Mouse (Mus musculus) stomach, embryonic 14.5 days (tissue): Measurements from ENCODE around the gene Tubb4a. TPM values are rescaled to one million over a fixed set of nuclear protein-coding genes. Genes with fewer than 3 reads are reported as not detected.
"Not testable (repeated sequence)": the region's sequence is repeated elsewhere in the genome, so short reads cannot be mapped to it uniquely, and the experiment has no call there.

Experiments
- ATAC-seq: fragments of 200-750 bp; cut with Nextera tagmentation; 2 replicates; pipeline ENCODE4 v1.8.0; 2017; ENCODE audit warnings: low read depth, moderate TSS enrichment; ENCODE audit not compliant: insufficient number of reproducible peaks, insufficient read depth, low FRiP score
- H3K27ac ChIP-seq: fragments of 300-500 bp; sonication (generic); 2 replicates; pipeline ENCODE4 v1.5.1; 2014; ENCODE audit warnings: mild to moderate bottlenecking, low read length, moderate library complexity, mixed read lengths
- H3K27me3 ChIP-seq: fragments of 300-500 bp; sonication (generic); 2 replicates; pipeline ENCODE4 v1.6.1; 2014; ENCODE audit warnings: low read length, control low read depth, mixed read lengths; ENCODE audit not compliant: control insufficient read depth, insufficient read depth
- H3K36me3 ChIP-seq: fragments of 300-500 bp; sonication (generic); 2 replicates; pipeline ENCODE4 v1.6.1; 2014; ENCODE audit warnings: mild to moderate bottlenecking, control low read depth, low read length, moderate library complexity, mixed read lengths; ENCODE audit not compliant: control insufficient read depth, insufficient read depth
- H3K4me1 ChIP-seq: fragments of 300-500 bp; sonication (generic); 2 replicates; pipeline ENCODE4 v1.6.1; 2014; ENCODE audit warnings: low read length, control low read depth, mixed read lengths; ENCODE audit not compliant: control insufficient read depth, insufficient read depth
- H3K4me2 ChIP-seq: fragments of 300-500 bp; sonication (generic); replicated peaks from 2 replicates; pipeline ENCODE4 v1.6.1; 2014; ENCODE audit warnings: low read depth, low read length, control low read depth
- H3K4me3 ChIP-seq: fragments of 300-500 bp; sonication (generic); 2 replicates; pipeline ENCODE4 v1.5.1; 2014; ENCODE audit warnings: low read depth, low read length, control low read depth
- H3K9ac ChIP-seq: fragments of 300-500 bp; sonication (generic); replicated peaks from 2 replicates; pipeline ENCODE4 v1.6.1; 2014; ENCODE audit warnings: low read depth, mild to moderate bottlenecking, control low read depth, low read length, moderate library complexity, mixed read lengths
- H3K9me3 ChIP-seq: fragments of 300-500 bp; sonication (generic); 2 replicates; pipeline ENCODE4 v1.6.1; 2016; ENCODE audit warnings: low read depth, low read length, control low read depth; ENCODE audit not compliant: control insufficient read depth
- WGBS: fragments of 180-500 bp; shearing (Covaris S2); extraction: QIAGEN DNeasy Blood & Tissue Kit; methylation state at CpG from one replicate; pipeline ENCODE4 v1.1.7; 2014; 5-methylcytosine and 5-hydroxymethylcytosine counted together
- polyA plus RNA-seq: library from polyadenylated mRNA; unstranded; fragments of >200 nt; fragmentation: Nextera tagmentation; extraction: Ambion mirVana; gene quantifications from 2 replicates; pipeline ENCODE4 v1.2.1, GENCODE M21; 2014

The Tubb4a gene
- 33.9 and 34.9 TPM in 2 replicates for polyA plus RNA-seq

- no peaks in the 10 kb centered on the region for H3K27me3 ChIP-seq
- H3K4me1 ChIP-seq: no peaks in the 10 kb centered on the region
- peak within 1 kb of the TSS; percentile 33 for H3K4me3 ChIP-seq
- peak within 1 kb of the TSS; percentile 55 for H3K4me2 ChIP-seq
- ATAC-seq: peak; percentile 66
- H3K36me3 ChIP-seq: no peaks in the 10 kb centered on the region
- no peaks in the 10 kb centered on the region for H3K9me3 ChIP-seq
- no peak within 1 kb of the TSS for H3K9ac ChIP-seq
- 1% methylated on average over 31 of the region's 31 CpGs for WGBS
- H3K27ac ChIP-seq: no peak within 1 kb of the TSS
Observed at GRCm38 (mm10) chr17:57087049-57087832, at the start of gene Tubb4a. TSS of gene Tubb4a (minus strand) at chr17:57087782.

DNA sequence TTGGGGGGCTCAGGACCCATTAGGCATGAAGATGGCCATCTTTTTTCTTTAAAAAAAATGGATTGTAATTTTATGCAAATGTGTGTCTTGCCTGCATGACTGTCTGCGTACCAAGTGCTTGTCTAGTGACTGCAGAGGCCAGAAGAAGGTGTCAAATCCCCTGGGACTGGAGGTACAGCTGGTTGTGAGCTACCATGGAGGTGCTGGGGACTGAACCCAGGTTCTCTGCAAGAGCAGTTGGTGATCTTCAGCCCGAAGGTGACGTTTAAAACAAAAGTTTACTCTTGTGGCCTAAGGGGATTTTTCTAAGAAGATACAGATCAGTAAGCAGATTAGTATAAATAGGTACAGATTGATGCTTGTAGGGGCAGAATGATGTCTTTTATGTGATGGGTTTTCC is 48.1 kb upstream of the Tubb4a start:
- no peak overlapping the region for H3K4me2 ChIP-seq
- WGBS: 78% methylated on average over 3 of the region's 3 CpGs
- no peak overlapping the region for H3K9ac ChIP-seq
- H3K36me3 ChIP-seq: no peaks in the 10 kb centered on the region
- H3K4me3 ChIP-seq: no peak overlapping the region
- no peak overlapping the region for H3K27ac ChIP-seq
- H3K27me3 ChIP-seq: no peaks in the 10 kb centered on the region
- H3K9me3 ChIP-seq: no peaks in the 10 kb centered on the region
- no peaks in the 10 kb centered on the region for H3K4me1 ChIP-seq
- no peak for ATAC-seq

DNA sequence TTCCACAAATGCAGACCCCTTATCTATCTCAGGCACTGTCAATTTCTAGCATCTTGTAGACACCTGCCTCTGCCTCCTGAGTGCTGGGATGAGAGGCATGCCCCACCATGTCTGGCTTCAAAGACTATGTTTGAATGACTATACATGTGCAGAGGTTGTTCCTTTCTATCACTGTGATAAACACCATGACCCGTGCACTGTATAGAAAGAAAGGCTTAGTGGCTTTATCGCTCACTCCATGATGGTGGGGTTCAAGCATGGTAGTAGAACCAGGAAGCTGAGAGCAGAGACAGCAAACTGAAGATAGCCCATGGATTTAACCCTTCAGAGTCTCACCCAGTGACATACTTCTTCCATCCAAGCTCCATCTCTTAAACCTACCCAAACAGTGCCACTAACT is 47.1 kb upstream of the Tubb4a start:
- Histone ChIP-seq H3K4me1 (no peaks in the 10 kb centered on the region), H3K4me2 (no peak overlapping the region), H3K36me3 (no peaks in the 10 kb centered on the region), H3K27me3 (no peaks in the 10 kb centered on the region), H3K9ac (no peak overlapping the region), H3K9me3 (no peaks in the 10 kb centered on the region), H3K4me3 (no peak overlapping the region), H3K27ac (no peak overlapping the region)
- ATAC-seq: no peak
- WGBS: 72% methylated on average over 2 of the region's 2 CpGs

GRCm38 (mm10) chr17:57134021-57134420 is 46.4 kb upstream of the Tubb4a start:
- not testable (repeated sequence) for H3K4me3 ChIP-seq, H3K27me3 ChIP-seq, H3K27ac ChIP-seq, H3K4me1 ChIP-seq, H3K9me3 ChIP-seq, H3K4me2 ChIP-seq, H3K36me3 ChIP-seq, ATAC-seq, H3K9ac ChIP-seq
- 11% methylated on average over 3 of the region's 3 CpGs for WGBS

- Histone ChIP-seq H3K9ac (no peak overlapping the region), H3K27ac (no peak overlapping the region), H3K9me3 (no peaks in the 10 kb centered on the region), H3K4me2 (no peak overlapping the region), H3K36me3 (no peaks in the 10 kb centered on the region), H3K27me3 (no peaks in the 10 kb centered on the region), H3K4me1 (no peaks in the 10 kb centered on the region), H3K4me3 (no peak overlapping the region)
- no peak for ATAC-seq
- 88% methylated on average over 1 of the region's 1 CpGs for WGBS
Observed at GRCm38 (mm10) chr17:57131793-57132192, 44.2 kb upstream of the Tubb4a start.

DNA sequence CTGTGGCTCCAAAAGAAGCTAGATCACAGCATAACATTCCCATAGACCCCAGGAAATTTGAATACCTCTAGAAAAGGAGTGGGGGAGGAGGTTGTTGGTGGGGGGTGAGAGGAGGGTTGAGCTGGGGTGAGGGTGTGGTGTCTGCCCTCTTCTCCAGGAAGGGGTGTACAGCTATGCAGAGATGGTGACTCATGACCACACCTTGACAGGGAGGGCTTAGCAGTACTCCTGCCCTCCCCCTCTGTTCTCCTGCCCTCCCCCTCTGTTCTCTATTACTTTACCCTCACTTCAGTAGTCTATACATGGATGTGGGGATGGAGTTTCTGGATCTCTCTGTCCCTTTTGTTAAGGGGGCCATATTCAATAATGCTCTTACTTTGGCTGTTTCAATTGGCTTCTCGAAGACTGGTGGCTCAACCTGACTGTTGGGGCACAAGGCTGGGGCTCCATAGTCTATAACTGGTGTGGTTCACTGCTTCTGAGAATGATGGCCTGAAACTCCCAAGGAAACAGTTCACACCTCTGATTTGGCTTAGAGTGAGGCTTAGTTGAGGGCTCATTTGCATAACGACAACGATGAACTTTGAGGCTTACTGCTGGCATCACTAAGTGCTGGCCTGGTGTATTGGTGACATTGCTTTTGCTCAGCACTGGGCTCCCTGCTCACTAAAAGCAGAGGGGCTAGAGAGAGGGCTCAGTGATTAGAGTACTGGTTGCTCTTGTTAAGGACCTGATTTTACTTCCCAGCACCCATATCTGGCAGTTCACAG is 38.5 kb upstream of the Tubb4a start:
- no peak overlapping the region for H3K4me2 ChIP-seq
- 67% methylated on average over 3 of the region's 3 CpGs for WGBS
- H3K36me3 ChIP-seq: no peaks in the 10 kb centered on the region
- no peak overlapping the region for H3K27ac ChIP-seq
- H3K9me3 ChIP-seq: no peaks in the 10 kb centered on the region
- 0 out of 2 replicates have a peak, but pooled peaks have one; percentile 58 for ATAC-seq
- H3K27me3 ChIP-seq: no peaks in the 10 kb centered on the region
- no peak overlapping the region for H3K9ac ChIP-seq
- no peaks in the 10 kb centered on the region for H3K4me1 ChIP-seq
- H3K4me3 ChIP-seq: no peak overlapping the region

GRCm38 (mm10) chr17:57124792-57125191 is 37.2 kb upstream of the Tubb4a start:
- WGBS: 81% methylated on average over 4 of the region's 4 CpGs

DNA sequence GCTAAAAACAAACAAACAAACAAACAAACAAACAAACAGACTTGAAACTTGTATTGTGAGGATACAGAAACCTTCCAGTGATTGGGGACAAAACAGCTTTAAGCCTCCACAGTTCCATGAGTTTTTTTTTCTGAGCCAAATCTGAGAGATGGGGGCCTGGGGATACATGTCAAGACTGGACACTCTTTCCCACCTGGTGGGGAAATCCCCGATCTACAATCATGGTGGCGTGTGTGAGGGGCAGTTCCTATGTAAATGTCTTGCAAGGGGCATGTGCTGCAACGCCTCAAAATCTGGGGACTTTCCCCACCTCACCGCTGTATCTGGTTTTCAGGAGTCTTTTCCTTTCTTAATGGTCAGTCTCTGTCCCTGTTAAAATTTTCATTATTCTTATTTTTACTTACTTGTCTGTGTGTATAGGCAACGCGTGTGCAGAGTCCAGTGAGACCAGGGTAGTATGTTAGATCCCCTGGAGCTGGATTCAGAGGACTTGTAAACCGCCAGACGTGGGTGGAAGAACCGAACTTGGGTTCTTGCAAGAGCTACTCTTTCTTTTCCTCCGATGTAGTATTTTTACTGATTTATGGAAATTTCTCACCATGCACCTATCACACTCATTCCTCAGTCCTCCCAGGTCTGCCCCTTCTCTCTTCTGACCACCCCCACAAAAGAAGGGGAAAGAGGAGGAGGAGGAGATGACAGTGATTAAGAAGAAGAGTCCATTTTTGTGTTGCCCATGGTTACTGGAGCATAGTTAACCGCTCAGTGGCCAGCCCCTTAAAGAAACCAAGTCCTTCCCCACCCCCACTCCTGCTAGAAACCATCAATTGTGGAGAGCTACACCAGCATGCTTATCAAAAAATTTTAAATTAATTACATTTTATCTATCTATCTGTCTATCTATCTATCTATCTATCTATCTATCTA is 35.9 kb upstream of the Tubb4a start:
- H3K27me3 ChIP-seq: no peaks in the 10 kb centered on the region
- 88% methylated on average over 11 of the region's 11 CpGs for WGBS
- ATAC-seq: no peak

More at GRCm38 (mm10) chr17:57124792-57125191, 37.2 kb upstream of the Tubb4a start:
- Histone ChIP-seq H3K4me2 (no peak overlapping the region), H3K27ac (no peak overlapping the region), H3K27me3 (no peaks in the 10 kb centered on the region), H3K36me3 (no peaks in the 10 kb centered on the region), H3K4me1 (no peaks in the 10 kb centered on the region), H3K9ac (no peak overlapping the region), H3K9me3 (no peaks in the 10 kb centered on the region), H3K4me3 (no peak overlapping the region)
- ATAC-seq: no peak

More for the DNA sequence above, 35.9 kb upstream of the Tubb4a start:
- no peaks in the 10 kb centered on the region for H3K9me3 ChIP-seq
- H3K9ac ChIP-seq: no peak overlapping the region
- no peak overlapping the region for H3K27ac ChIP-seq
- H3K4me2 ChIP-seq: no peak overlapping the region
- H3K36me3 ChIP-seq: no peaks in the 10 kb centered on the region
- no peak overlapping the region for H3K4me3 ChIP-seq
- H3K4me1 ChIP-seq: no peaks in the 10 kb centered on the region
